Mouse (Mus musculus): Measurements from ENCODE around the gene Fkbp4. TPM values are rescaled to one million over a fixed set of nuclear protein-coding genes. Genes with fewer than 3 reads are reported as not detected.
"Not testable (repeated sequence)": the region's sequence is repeated elsewhere in the genome, so short reads cannot be mapped to it uniquely, and the experiment has no call there.

Gene Fkbp4
- total RNA-seq, 4 experiments from 2014 or later, result 113 to 133 (median 121) TPM

DNA sequence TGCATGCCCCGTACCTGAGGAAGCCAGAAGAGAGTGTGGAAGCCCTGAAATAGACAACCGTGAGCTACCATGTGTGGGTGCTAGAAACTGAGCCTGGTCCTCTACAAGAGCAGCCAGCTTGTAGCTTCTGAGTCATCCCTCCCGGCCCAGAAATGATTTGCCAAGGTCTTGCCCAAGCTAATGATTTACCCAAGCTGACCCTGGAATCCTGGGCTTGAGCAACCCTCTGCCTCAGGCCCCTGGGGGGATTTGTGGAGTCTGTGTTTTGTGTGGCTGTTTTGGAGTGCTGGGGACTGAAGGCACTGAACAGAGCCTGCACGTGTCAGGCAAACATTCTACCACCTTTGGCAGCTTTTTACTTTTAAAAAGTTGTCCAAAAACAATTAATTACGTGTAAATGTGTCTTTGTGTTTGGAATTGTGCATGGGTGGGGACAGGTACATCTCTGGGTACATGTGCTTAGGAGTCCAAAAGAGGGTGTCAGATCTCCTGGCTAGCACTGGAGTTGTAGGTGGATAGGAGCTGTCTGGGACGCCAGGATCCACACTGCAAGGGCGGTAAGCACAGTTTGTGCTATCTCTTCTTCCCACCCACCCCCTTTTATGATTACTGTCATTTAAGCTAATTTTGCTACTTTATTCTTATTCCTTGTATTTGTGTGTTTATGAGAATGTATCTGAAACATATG is 40.8 kb downstream of the Fkbp4 start:
- DNase-seq (ENCODE audit: low spot score in 2 of 2), result no peak

DNA sequence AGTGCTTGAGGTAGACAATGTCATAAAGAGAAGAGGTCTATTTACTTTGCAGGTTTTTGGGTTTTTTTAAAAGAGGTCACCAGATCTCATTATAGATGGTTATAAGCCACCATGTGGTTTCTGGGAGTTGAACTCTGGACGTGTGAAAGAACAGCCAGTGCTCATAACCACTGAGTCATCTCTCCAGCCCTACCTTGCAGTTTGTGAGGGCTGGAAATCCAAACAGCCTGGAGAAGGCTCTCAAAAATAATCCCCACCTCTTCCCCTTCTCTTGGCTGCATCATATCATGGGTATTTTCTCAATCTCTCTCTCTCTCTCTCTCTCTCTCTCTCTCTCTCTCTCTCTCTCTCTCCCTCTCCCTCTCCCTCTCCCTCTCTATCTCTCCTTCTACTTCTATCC is 47.8 kb downstream of the Fkbp4 start:
- no peak for DNase-seq (ENCODE audit: low spot score in 2 of 2)

- DNase-seq (ENCODE audit: low spot score in 2 of 2), result no peak
Observed at GRCm38 (mm10) chr6:128389185-128389584, 49.3 kb downstream of the Fkbp4 start.

DNA sequence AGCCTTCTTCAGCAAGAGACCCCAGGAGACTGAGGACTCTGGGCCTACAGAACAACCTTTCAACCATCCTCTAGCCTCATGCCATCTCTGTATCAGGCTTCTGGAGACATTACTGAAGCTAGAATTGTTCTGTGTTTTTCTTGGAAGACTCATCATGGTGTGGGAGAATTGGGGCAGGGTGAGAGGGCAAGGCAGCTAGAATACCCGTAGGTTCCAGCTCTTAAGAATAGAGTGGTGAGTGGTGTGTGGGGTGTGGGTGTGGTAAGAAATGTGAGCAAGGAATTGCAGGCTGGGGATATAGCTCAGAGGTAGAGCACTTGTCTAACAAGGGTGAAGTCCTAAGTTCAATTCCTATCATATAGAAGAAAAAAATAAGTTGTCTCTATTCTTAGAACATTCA is 53.5 kb downstream of the Fkbp4 start:
- DNase-seq (ENCODE audit: low spot score in 2 of 2), result no peak

- no peak for DNase-seq (ENCODE audit: low spot score in 2 of 2)
Observed at GRCm38 (mm10) chr6:128383752-128384151, 54.7 kb downstream of the Fkbp4 start.

DNA sequence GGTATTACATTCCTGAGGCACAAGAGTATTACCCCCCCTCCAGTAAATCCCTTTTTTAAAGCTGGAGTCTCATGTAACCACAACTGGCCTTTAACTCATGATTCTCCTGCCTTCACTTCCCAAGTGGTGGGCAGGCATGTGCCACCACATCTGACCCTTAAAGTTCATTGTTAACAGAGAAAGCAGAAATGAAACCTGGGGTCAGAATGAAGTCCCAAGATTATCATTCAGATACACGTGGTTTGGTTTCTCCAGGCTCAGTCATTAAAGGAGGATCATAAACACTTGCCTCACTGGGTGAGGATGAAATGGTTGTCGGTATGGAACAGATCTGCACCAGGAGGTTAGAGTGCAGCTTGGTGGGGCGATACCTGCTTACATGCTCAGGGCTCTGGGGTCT is 57.2 kb downstream of the Fkbp4 start:
- DNase-seq (ENCODE audit: low spot score in 2 of 2), result no peak

DNA sequence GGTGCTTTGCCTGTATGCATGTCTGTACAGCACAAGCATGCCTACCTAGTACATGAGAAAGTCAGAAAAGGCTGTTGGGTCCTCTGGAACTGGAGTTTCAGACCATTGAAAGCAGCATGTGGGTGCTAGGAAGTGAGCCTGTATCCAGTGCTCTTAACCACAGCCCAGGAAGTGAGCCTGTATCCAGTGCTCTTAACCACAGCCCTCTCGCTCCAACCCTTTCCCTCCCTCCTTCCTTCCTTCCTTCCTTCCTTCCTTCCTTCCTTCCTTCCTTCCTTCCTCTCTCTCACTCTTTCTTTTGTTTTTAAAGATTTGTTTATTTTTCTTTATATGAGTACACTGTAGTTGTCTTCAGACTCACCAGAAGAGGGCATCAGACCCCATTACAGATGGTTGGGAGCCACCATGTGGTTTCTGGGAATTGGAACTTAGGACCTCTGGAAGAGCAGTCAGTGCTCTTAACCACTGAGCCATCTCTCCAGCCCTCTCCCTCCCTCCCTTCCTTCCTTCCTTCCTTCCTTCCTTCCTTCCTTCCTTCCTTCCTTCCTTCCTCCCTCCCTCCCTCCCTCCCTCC is 57.8 kb downstream of the Fkbp4 start:
- not testable (repeated sequence) for DNase-seq (ENCODE audit: low spot score in 2 of 2)

Other genes with a start within 250 kb of the Fkbp4 start
- gene Tead4, start 137.9 kb downstream of the Fkbp4 start, total RNA-seq (2022), result 1 to 10 TPM; 6.0 to 8.1 (median 7.5) TPM
- gene Tulp3, start 82.8 kb downstream of the Fkbp4 start, total RNA-seq (2022), result 1 to 10 TPM; 5.8 to 7.9 (median 6.7) TPM
- gene Rhno1, start 75.8 kb downstream of the Fkbp4 start, total RNA-seq (2022), result 1 to 10 TPM; 3.6 to 8.2 (median 5.6) TPM
- gene Foxm1, start 75.7 kb downstream of the Fkbp4 start, total RNA-seq (2022), result under 1 TPM in 3 of 4 experiments, not detected in 1; 0.07 to 0.31 (median 0.12) TPM
- gene Tex52, start 63.2 kb downstream of the Fkbp4 start, total RNA-seq (2022), result not detected
- not detected for gene Gm44596, start 63.2 kb downstream of the Fkbp4 start, total RNA-seq (2022)
- gene Nrip2, start 39.4 kb downstream of the Fkbp4 start, total RNA-seq (2022), result 1 to 10 TPM in 3 of 4 experiments, under 1 TPM in 1; 0.63 to 2.0 (median 1.3) TPM
- gene Itfg2, start 13.7 kb downstream of the Fkbp4 start, total RNA-seq (2022), result 10 to 100 TPM in 3 of 4 experiments, 1 to 10 TPM in 1; 8.1 to 17.8 (median 16.6) TPM
- under 1 TPM in 1 of 4 experiments, not detected in 3; 0.59 TPM for gene Pzp, start 88.0 kb upstream of the Fkbp4 start, total RNA-seq (2022)
- not detected for gene A2ml1, start 142.9 kb upstream of the Fkbp4 start, total RNA-seq (2022)
- not detected for gene Klrb1a, start 184.9 kb upstream of the Fkbp4 start, total RNA-seq (2022)
- gene Clec2h, start 223.7 kb upstream of the Fkbp4 start, total RNA-seq (2022), result not detected